Comparison of ENCODE assay signal across 9 mouse cellular contexts in genomic region chr4:57263061-57263685, GRCm38 (mm10). TPM values are rescaled to one million over a fixed set of nuclear protein-coding genes. Genes with fewer than 3 reads are reported as not detected.
DNase-seq lines count a peak whose midpoint lies in the region; ATAC-seq and TF ChIP-seq lines count a peak whose summit lies in the region.
"Had no signal": no experiment of that assay in that cellular context is flagged by ENCODE, and none has a peak within 500 bp of the region (broad histone marks: within the 10 kb centered on the region; RNA-seq: fewer than 3 reads in every experiment).

No protein-coding gene starts in this region.

- WGBS in kidney, adult 2 months, result 56% methylated on average over 8 of the region's 8 CpGs
- 80% methylated on average over 8 of the region's 8 CpGs for WGBS in intestine, embryonic 15.5 days

- H3K9me3 ChIP-seq in intestine, embryonic 15.5 days, result no peaks in the 10 kb centered on the region
- H3K9me3 ChIP-seq: neural tube, embryonic 13.5 days had no signal

- H3K4me3 ChIP-seq in kidney, adult 2 months (ENCODE audit: insufficient read depth, low read depth, low read length), result no peak overlapping the region
- no peak overlapping the region for H3K4me3 ChIP-seq in intestine, embryonic 15.5 days (replicated peaks)
- H3K4me3 ChIP-seq: neural tube, embryonic 13.5 days had no signal

- TF ChIP-seq POLR2A in kidney, adult 2 months (IDR thresholded peaks at IDR 0.05; ENCODE audit: low read depth, low read length), result no peak

- peak; percentile 34 for DNase-seq in kidney, adult 2 months
- DNase-seq in kidney, adult 11 months, result no peak
- DNase-seq in CD4-positive helper T cell, adult 2 months (ENCODE audit: low read depth, low spot score), result peak; percentile 19
- DNase-seq in Muller cell, postnatal 12 days (ENCODE audit: inconsistent ontology term), result peak; percentile 28
- DNase-seq in skeletal muscle tissue, adult 2 months (ENCODE audit: low read depth, low spot score), result peak; percentile 90

- H3K9ac ChIP-seq in intestine, embryonic 15.5 days, result no peak overlapping the region
- H3K9ac ChIP-seq: neural tube, embryonic 13.5 days had no signal

- H3K27me3 ChIP-seq in kidney, adult 2 months (replicated peaks; ENCODE audit: control insufficient read depth, insufficient read depth, low read length), result no peaks in the 10 kb centered on the region
- no peaks in the 10 kb centered on the region for H3K27me3 ChIP-seq in intestine, embryonic 15.5 days (replicated peaks)
- H3K27me3 ChIP-seq: neural tube, embryonic 13.5 days had no signal

- peak; percentile 72 to 80; a peak in 2 of 4 replicates for ATAC-seq in hematopoietic stem cell, adult 5-6 weeks (replicated peaks in 1 of 2; ENCODE audit: insufficient read depth in 1 of 2, low FRiP score in 2 of 2, low TSS enrichment in 1 of 2, low read depth in 1 of 2, poor library complexity in 2 of 2, severe bottlenecking in 2 of 2)
- no peak for ATAC-seq in monocyte, adult 5-6 weeks (replicated peaks; ENCODE audit: insufficient number of reproducible peaks, low FRiP score, low TSS enrichment, poor library complexity, severe bottlenecking)
- ATAC-seq in intestine, embryonic 15.5 days, result no peak

- no peaks in the 10 kb centered on the region for H3K4me1 ChIP-seq in kidney, adult 2 months (ENCODE audit: control insufficient read depth, insufficient read depth, low read length)
- 0 out of 2 replicates have a peak, but pooled peaks cover 2% of the 10 kb centered on the region for H3K4me1 ChIP-seq in intestine, embryonic 15.5 days (replicated peaks)

- no peaks in the 10 kb centered on the region for H3K36me3 ChIP-seq in kidney, adult 2 months (ENCODE audit: control insufficient read depth, insufficient read depth, low read length)
- no peaks in the 10 kb centered on the region for H3K36me3 ChIP-seq in intestine, embryonic 15.5 days
- H3K36me3 ChIP-seq: neural tube, embryonic 13.5 days had no signal

- H3K4me2 ChIP-seq in intestine, embryonic 15.5 days (replicated peaks), result no peak overlapping the region
- H3K4me2 ChIP-seq: neural tube, embryonic 13.5 days had no signal

- no peak overlapping the region for H3K27ac ChIP-seq in kidney, adult 2 months (ENCODE audit: insufficient read depth, low read depth, low read length)
- no peak overlapping the region for H3K27ac ChIP-seq in intestine, embryonic 15.5 days
- H3K27ac ChIP-seq: neural tube, embryonic 13.5 days had no signal

- peak; percentile 45 for TF ChIP-seq CTCF in kidney, adult 2 months (conservative IDR thresholded peaks at IDR 0.05; ENCODE audit: insufficient read depth, insufficient read length, low read depth, low read length)

RNA-seq across cellular contexts. Expression of gene Ptpn3, which starts 38.5 kb away (rescaled TPM):
- polyA plus RNA-seq in kidney, adult 2 months (2012; rRNA removed), result 17.7 and 18.1 TPM in 2 replicates
- total RNA-seq in hematopoietic stem cell, adult 5-6 weeks (2017), result 5.8 and 18.5 TPM in 2 replicates
- 0.19 to 11.0 TPM (median 2.2 TPM) in 3 replicates for total RNA-seq in monocyte, adult 5-6 weeks (2017)
- polyA plus RNA-seq in intestine, embryonic 15.5 days (2015; fragmentation: Nextera tagmentation; extraction: Ambion mirVana), result 9.4 and 10.4 TPM in 2 replicates

Comparison
In these comparisons a context has a peak if more than half of its experiments do, and no peak if none do; other contexts are left out.
1. ATAC-seq: peak in hematopoietic stem cell, adult 5-6 weeks (2 of 2); none in monocyte, adult 5-6 weeks (single experiment) and intestine, embryonic 15.5 days (single experiment).